Mouse (Mus musculus): ENCODE results near the gene Dgat2.

DNA sequence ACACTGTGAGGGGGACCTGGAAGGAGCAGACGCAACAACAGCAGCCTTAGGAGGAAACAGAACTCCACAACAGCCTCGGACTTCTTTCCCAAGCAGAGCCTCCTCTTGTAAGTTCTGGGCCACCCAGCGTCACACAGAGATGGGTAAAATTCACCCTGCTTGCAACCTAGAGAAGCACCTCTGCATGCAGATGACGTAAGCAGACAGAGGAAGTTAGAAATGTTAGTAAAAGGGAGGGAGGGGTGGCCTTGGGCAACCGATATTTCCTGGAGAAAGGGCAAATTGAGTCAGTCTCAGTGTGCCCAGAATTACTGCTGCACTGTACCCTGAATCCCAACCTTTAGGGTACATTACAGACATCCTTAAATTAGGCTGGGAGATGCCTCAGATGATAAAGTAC lies 7.4 kb upstream of the Dgat2 start:
- TF ChIP-seq CTCF (IDR thresholded peaks at IDR 0.05) (no peak), EP300 (IDR thresholded peaks at IDR 0.05) (no peak)
